Mouse (Mus musculus): ENCODE results near the gene H2al1g. TPM values are rescaled to one million over a fixed set of nuclear protein-coding genes. Genes with fewer than 3 reads are reported as not detected.

The H2al1g gene
- total RNA-seq, 2 experiments from 2014 or later: not detected

Other genes starting within 250 kb of the H2al1g start
- not detected for gene H2al1a, start 19.0 kb upstream of the H2al1g start, total RNA-seq (2021)
- gene H2al1b, start 15.8 kb upstream of the H2al1g start, total RNA-seq (2021): not detected
- gene H2al1c, start 12.6 kb upstream of the H2al1g start, total RNA-seq (2021): not detected
- not detected for gene H2al1d, start 9.4 kb upstream of the H2al1g start, total RNA-seq (2021)
- gene H2al1e, start 6.3 kb upstream of the H2al1g start, total RNA-seq (2021): not detected
- gene H2al1f, start 3.1 kb upstream of the H2al1g start, total RNA-seq (2021): not detected
- gene H2al1h, start 3.2 kb downstream of the H2al1g start, total RNA-seq (2021): not detected
- not detected for gene H2al1i, start 6.4 kb downstream of the H2al1g start, total RNA-seq (2021)
- not detected for gene H2al1j, start 9.6 kb downstream of the H2al1g start, total RNA-seq (2021)

Measured in heart, adult 18-20 months (tissue).